Mouse (Mus musculus) heart, postnatal 36 days (tissue): ENCODE data around the gene Slc9a4. TPM values are rescaled to one million over a fixed set of nuclear protein-coding genes. Genes with fewer than 3 reads are reported as not detected.
A peak's percentile ranks its signal among the peaks of the same experiment; 100 is the strongest.
"Not testable (repeated sequence)": the region's sequence is repeated elsewhere in the genome, so short reads cannot be mapped to it uniquely, and the experiment has no call there.

ENCODE experiments used
- DNase-seq, 2 experiments: peaks; one replicate each; pipeline ENCODE4 v3.0.0; 2021 to 2022
- intact Hi-C: fragments of 180-260 bp; cut with DNase I; formaldehyde crosslinking; loops from one replicate; pipeline ENCODE4 v1.15.1; 2025
- total RNA-seq, 2 experiments: library from RNA; stranded (reverse); gene quantifications; 2 replicates each; pipeline ENCODE4 v1.2.3; 2021

Gene Slc9a4
- total RNA-seq: under 1 TPM; 0.14 to 0.19 TPM

DNA sequence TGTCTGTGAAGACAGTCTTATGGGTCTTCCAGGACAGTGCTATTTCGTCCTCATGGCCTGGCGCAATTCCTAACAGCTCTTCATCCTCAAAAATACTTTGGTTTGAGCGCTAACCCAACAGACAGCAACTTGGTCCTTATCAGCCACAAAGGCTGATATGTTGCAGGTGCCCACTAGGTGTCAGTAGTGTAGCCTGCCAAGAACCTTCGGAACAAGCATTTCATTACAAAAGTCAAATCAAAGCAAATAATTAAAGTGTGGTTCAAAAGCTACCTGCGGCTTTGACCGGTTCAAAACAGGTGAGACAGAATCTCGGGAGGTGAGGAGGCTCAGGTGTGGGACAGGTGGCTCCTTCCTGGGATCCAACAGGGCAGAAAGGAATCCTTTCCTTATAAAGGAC lies at the start of gene Slc9a4:
Gene Slc9a4 (plus strand): TSS at position 298 of the 400 bp plus-strand sequence.
- intact Hi-C loops: loop anchor here (1.0 kb wide), 2 partner anchors 79 to 189 kb away; no protein-coding TSS in a partner anchor
- peak; percentile 18 to 38 for DNase-seq

DNA sequence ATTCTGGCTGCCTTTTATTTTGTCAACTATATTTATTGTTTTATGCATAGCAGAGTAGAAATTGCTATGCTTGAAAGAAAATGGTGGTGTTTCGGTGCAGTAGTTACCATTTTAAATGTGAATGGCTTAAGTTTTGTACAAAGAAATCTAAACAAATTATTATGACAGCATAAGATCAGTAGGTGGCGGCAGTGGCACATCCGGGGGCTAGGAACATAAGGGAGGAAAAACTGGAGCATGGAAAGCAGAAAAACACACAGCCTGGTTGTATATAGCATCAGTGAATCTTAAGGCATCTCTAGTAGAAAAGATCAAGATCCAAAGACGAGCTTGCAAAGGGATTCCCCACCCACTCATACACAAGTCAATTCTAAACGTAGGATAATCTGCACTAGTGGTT lies 42.3 kb upstream of the Slc9a4 start:
- intact Hi-C loops: no loop called here
- no peak for DNase-seq

DNA sequence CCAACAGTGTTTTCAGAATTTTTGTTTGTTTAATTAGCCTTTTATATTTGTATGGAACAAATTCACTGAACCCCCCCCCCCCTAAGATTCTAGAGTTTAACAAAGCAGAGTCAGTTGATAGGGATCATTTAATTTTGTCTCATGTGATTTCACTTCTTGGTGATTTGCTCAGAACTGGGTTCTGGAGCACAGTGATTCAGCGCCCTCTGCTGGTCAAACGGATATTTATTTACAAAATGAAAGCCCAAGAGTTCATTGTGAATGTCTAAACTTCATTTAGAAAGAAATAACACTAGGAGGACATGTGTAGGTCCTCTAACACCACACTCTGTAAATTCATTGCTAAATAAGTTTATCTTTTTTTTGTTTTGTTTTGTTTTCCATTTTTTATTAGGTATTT lies 35.2 kb upstream of the Slc9a4 start:
- peak; percentile 56 to 65 for DNase-seq
- intact Hi-C loops: loop anchor here (1.0 to 10.0 kb wide), 3 partner anchors 164 to 540 kb away; no protein-coding TSS in a partner anchor

DNA sequence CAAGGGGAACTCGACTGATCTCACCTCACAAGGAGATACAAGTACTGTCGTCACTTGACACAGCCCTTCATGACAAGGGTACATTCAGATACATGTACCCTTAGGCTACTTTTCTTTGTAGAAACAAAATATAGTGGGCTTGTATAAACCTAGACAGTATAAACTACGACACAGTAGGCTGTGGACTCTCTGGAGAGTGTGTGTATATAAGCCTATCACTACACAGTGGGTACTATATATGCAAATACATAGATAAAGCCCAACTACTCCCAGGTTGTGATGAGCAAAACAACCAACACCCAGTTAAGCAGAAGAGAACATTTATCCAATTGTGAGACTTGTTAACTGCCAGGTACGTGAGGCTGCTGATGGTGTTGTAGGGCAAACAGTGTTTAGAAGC lies 33.2 kb upstream of the Slc9a4 start:
- no peak for DNase-seq
- intact Hi-C loops: loop anchor here (10.0 kb wide), 1 partner anchor 542 kb away; no protein-coding TSS in a partner anchor

DNA sequence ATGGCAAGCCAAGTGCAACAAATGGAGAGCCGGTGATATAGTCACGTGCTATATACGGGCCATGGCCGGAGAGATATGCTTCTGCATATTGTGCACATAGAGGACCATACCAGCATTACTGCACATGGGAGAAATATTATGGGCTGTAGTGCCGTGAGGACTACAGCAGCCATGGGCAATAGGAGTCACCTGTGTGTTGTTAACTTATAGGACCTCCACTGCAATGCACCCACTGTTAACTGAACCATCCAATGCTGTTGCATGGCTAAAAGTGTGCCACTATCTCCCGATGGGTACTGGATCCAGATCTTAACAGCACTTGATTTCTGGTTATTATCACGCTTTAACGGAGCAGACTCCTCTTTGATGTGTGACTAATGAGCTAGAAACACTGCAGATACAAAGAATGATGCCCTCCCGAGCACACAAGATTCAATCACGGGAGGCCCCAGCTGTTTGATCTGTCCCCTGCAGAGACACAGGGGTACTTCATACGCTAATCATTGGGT lies 32.8 kb upstream of the Slc9a4 start:
- intact Hi-C loops: loop anchor here (10.0 kb wide), 1 partner anchor 542 kb away; no protein-coding TSS in a partner anchor
- DNase-seq: no peak

DNA sequence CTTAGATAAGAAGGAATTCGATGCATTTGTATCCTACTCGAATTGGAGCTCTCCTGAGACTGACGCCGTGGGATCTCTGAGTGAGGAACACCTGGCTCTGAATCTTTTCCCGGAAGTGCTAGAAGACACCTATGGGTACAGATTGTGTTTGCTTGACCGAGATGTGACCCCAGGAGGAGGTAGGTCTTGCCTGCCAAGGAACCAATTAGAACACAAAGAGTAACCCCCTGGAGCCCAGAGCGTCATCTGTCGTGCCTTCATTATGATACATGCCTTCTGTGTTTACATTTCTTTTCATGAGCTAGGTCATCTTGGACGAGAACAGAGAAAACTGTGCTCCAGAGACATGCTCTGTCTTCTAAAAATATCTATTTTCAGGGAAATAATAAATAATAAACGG lies 32.1 kb upstream of the Slc9a4 start:
- DNase-seq: no peak
- intact Hi-C loops: loop anchor here (10.0 kb wide), 1 partner anchor 543 kb away; no protein-coding TSS in a partner anchor

DNA sequence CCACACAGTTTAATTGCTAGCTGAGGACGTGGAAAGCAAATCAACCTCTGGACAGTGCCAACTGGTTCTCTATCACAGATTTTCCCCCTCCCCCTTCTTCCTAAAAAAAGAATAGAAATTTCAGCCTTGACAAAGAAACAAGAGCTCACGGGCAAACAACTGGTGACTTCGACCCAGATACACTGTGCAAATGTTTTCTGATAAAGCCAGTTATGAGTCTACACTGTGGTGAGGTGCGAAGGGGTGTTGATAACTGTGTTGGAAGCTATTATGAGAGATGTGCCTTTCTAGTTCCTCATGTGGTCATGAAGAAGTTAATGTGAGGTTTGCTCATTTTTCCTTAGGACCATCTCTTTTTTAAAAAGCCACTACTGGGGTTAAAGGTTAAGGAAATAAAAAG lies 10.5 kb upstream of the Slc9a4 start:
- no peak for DNase-seq
- intact Hi-C loops: no loop called here

DNA sequence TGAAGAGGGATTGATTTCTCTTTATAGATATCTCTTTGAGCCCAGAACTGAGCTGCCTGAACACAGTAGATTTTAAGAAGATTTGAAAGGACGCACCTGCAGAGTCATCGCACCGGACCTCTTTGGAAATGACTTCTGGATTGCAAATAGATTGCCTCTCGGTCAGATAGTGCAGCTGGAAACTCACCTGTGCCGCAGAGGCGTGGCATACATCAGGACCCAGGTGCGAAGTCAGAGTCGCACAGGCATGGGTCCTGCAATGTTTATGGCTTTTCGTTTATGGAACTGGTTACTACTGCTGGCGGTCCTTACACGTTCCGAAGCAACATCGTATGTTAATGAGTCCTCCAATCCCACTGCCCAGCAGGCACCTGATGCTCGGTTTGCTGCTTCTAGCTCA lies 388 bp downstream of the Slc9a4 start:
- intact Hi-C loops: no loop called here
- no peak for DNase-seq

DNA sequence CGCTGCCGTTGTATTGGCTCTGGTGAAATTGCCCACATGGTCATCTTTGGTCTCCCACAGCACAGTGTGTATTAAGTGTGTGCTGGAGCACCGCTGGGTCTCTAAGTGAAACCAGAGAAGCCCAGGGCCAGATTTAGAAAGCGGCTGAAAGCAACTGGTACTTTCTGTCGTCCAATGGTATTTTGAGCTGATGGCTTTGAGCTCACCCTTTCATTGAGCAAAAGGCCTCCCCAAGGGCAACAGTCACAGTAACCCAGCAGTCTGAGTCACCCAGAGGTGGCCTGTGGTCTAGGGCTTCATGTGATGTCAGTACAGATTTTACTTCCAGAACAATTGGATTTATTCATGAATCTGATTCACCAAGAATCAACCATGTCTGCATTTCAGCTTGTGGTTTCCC lies 6.9 kb downstream of the Slc9a4 start:
- intact Hi-C loops: no loop called here

DNA sequence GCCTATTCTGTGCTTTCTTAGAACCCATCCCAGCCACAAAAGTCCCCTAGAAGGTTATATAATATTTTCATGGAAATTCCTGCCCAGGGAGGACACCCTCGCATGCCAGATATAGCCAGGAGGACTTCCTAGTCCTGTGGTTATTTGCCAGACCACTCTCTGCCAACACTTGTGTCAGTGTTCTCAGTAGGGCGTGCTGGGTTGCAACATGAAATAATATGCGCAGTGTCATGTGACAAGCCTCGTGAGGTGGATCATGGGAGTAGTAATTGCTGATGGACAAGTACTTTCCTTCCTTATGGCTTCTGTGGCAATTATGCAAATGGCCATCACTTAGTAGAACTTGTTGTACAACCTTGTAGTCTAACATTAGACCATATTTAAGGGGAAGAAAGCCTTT lies 11.1 kb downstream of the Slc9a4 start:
- DNase-seq: no peak
- intact Hi-C loops: no loop called here

More for the DNA sequence above, 6.9 kb downstream of the Slc9a4 start:
- DNase-seq: no peak

DNA sequence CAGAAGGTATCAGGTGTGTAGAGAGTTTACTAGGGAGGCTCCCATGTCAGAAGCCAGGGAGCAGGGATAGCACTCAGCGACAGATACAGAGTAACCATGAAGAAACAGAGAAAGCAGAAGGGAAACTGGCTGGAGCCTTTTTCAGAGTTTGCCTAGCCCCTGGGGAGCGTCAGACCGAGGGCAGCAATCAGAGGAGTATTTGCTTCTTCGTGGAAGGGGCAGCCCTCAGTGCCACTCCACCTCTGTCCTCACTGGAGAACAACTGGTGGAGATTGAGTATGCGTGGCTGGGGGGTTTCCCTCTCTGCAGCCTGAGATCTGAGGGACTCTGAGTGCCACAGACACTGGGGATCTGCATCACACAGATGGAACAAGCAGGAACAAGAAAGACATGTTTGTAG lies 17.9 kb downstream of the Slc9a4 start:
- intact Hi-C loops: no loop called here

DNA sequence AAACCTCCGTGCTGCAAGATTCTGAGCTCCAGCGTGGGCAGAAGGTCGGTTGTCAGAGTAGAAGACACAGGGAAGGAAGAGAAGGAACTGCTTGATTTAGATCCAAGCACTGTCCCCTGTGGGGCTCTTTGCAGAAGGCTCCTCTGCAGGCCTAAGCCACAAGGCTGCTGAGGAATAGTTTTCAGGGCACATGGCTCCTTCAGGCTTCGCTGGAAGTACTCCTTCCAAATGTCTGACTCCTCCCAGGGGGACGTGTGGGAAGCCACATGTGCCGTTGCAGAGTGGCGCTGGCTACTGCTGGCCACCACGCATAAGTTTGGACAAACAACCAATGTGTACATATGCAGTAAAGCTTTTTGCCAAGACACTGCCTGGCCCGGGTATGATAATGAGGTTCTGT lies 19.8 kb downstream of the Slc9a4 start:
- DNase-seq, intact Hi-C loops: not testable (repeated sequence)

More for the DNA sequence above, 17.9 kb downstream of the Slc9a4 start:
- no peak for DNase-seq

DNA sequence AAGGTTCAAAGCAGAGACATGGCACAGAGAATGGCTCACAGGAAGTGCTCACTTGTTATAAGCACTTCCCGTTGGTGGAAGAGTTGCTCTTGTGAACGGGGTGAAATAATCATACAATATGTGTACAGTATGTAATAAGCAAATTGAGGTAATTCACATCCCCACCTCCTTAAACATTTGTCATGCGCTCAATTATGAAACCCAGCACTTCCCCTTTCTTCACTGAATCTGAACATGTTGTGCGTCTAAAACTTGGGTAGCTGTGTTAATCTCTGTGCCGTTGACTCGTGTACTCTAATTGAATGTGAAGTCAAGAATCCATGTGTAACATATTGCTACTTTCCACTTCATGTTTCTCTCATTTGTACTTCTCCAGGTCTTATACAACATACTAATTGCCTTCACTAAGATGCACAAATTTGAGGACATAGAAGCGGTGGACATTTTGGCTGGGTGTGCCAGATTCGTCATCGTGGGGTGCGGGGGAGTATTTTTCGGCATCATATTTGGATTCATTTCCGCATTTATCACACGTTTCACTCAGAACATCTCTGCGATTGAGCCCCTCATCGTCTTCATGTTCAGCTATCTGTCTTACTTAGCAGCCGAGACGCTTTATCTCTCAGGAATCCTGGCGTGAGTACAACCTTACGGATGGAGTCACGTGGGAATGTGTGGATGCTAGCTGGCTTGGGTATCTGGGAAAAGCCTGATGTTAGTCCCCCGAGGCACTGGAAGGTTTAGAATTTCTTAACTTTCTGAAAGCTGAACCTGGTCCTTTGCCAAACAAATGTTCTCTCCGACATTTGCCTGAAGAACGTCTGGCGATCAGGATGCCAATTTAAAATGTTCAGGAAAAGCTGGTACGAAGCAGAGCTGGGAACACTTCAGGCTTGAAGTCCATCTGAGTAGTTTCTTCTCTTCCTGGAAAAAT lies 20.8 kb downstream of the Slc9a4 start:
- intact Hi-C loops: no loop called here
- peak; percentile 13 to 27 for DNase-seq

DNA sequence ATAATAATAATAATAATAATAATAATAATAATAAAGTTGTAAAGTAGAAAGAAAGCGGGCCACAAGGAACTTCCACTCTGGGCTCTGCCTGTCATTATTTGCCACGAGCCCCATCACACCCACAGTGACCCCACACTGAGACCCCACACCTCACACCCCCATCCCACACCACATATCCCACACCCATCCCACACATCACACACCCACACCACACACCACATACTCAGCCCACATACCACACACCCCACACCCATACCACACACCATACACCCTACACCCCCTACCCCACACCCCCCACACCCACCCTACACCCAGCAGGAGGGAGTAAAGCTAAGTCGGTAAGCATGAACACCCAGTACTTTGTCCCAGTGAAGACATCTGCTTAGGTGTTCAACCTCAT lies 21.6 kb downstream of the Slc9a4 start:
- no peak for DNase-seq
- intact Hi-C loops: no loop called here

DNA sequence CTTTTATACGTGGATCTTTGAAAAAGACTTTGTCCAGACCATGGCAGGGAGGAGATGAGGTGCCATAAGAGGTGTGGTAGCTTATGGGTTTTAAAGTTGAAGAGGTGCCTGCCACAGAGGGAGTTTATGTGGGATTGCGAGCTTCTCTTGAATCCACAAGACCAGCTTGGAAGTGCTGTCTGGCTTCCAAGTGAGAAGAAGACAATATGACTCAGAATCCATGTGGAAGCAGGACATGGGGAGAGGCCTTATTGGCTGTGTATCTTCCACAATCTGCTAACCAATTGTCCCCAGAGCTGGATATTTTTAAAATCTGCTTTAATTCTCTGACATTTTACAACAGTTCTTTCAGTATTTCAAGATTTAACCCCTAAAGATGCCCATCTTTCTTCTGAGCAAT lies 33.3 kb downstream of the Slc9a4 start:
- intact Hi-C loops: no loop called here
- no peak for DNase-seq

DNA sequence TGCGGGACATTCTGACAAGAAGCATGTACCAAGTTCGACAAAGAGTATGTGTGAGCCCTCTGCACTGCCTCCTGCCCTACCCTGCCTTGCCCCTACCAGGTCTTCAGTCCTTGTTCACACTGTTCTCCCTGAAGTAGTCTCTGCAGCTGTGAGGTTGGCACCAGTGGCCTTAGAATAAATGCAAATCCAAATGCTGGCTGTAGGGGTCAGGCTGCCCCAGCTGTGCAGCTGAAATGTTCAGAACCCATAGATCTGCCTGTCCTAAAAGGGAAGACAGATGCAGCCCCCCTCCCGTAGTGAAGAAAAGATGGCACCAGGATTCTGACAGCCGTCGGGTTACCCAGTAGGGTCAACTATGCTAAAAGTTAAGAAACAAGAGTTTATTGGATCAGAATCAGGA lies 39.2 kb downstream of the Slc9a4 start:
- intact Hi-C loops: loop anchor here (2.0 to 5.0 kb wide), 3 partner anchors 38 to 150 kb away; no protein-coding TSS in a partner anchor
- peak in 1 of 2 experiments; percentile 6 for DNase-seq

DNA sequence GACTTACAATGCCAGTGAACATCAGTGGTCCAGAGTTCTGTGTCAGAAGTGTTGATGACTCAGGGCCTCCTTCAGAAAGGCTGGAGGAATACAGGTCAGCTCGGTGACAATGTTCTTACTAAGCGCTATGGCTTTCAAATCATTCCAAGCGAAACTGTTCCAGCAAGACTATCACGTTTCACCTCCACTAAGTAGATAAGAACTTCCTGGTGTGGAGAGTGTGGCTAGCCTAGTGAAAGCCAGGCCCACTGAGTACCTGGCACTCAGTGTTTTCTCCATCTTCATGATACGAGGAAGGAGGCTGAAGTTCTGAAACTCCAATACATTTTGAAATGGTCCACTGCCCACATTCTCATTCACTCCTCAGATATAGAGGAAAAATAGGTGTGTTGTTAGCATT lies 40.0 kb downstream of the Slc9a4 start:
- intact Hi-C loops: loop anchor here (2.0 to 5.0 kb wide), 3 partner anchors 37 to 149 kb away; no protein-coding TSS in a partner anchor

DNA sequence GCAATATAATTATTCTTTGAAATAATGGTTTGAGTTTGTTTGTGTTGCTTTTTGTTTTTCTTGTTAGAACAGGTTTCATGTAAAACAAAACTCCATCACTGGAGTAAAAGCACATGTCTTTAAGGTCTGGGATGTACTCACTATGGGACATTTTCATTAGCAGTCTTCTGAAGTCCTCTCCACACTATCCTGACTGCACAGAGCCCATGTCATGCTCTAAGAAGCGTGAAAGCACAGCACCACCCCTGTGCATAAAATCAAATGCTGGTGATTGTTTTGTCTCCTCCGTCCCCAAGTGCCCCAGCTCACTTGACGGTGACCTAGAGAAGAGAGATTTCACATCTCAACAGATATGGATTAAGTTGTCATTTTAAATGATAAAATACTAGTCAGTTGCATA lies 45.1 kb downstream of the Slc9a4 start:
- intact Hi-C loops: no loop called here
- DNase-seq: no peak

More for the DNA sequence above, 40.0 kb downstream of the Slc9a4 start:
- DNase-seq: no peak

DNA sequence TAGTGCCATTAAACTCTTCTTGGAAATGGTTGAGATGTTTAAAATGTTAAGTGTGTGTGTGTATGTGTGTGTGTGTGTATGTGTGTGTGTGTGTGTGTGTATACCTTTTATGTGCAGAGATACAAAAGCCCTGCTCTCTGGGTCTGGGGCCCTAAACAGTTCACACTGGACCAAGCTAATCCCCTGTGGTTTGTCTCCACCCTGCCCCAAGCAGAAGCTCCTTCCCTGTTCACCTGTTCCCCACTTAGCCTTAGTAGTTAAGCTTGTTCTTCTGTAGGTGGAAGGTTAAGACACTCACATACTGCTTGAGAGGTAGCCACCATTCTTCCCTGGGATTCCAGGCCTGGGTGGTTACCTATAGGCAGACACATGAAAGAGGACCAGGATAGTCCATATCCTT lies 47.1 kb downstream of the Slc9a4 start:
- no peak for DNase-seq
- intact Hi-C loops: no loop called here

DNA sequence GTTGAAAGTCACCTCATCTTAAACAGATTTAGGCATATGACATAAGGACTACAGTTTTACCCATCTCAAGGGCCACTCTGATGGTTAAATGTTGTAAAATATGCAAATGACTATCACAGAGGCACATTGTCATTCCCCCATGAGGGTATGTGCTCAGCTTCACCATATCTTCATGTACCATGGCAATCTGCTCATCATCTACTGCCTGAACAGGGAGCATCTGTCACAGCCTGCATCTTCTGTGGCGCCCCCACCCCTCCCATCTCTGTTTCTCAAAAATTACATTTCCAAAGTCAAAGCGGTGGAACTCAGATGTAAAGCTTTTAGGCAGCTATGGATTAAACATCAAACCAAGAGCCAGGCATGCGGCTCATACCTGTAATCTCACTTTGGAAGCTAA lies 48.6 kb downstream of the Slc9a4 start:
- intact Hi-C loops: no loop called here
- DNase-seq: no peak

DNA sequence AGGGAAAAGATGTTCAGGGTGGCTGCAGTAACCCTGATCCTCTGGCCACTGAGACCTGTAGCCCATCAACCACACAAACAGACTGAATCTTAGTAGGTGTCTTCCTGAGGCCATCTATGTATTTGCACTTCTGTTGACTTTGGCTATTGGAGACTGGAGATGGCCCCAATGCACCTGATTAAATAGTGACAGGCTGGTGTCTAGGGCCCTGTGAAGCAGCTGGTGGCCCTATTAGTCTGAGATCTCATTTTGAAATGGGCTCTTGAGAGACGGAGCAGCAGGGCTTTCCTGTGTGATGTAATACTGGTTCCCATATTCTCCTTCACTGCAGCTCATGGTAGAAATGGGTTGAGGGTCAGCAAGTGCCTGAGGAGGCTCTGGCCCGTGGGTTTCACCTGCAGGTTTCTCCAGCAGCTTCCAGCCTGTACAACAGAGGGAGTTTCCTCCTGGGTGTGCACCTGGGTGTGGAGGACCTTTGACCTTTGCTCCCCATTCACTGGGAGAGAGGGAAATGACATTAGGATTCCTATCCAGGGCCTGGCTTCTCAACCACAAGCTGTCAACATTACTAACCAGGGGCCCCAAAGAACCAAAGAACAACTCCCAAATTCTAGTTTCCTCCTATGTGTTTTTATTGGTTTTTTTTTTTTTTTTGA lies 52.7 kb downstream of the Slc9a4 start:
- DNase-seq: no peak
- intact Hi-C loops: no loop called here
